Mouse (Mus musculus): ENCODE results near the gene Sstr3. TPM values are rescaled to one million over a fixed set of nuclear protein-coding genes. Genes with fewer than 3 reads are reported as not detected.
A peak's percentile ranks its signal among the peaks of the same experiment; 100 is the strongest.

Gene Sstr3
- polyA plus RNA-seq, 1 experiment from 2014 or later, result 0.02 TPM

DNA sequence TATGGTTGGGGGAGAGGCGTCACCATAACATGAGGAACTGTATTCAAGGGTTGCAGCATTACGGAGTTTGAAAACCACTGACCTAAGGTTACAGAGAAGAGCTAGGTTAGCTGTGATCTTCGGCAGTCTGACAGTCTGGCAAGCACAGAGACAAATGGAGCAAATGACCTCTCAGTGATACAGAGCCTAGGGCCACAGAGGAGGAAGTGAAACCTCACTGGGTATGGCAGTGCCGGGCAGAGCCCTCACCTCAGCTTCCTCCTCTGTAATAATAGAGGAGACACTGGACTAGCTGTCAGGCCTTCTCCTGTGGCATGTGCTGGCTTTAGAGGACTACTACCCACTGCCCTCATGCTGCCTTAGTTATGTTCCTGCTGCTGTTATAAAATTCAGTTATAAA, 44.4 kb upstream of the Sstr3 start:
- no peak for ATAC-seq (ENCODE audit: low FRiP score, low TSS enrichment)
- no peak overlapping the region for H3K27ac ChIP-seq (replicated peaks)

DNA sequence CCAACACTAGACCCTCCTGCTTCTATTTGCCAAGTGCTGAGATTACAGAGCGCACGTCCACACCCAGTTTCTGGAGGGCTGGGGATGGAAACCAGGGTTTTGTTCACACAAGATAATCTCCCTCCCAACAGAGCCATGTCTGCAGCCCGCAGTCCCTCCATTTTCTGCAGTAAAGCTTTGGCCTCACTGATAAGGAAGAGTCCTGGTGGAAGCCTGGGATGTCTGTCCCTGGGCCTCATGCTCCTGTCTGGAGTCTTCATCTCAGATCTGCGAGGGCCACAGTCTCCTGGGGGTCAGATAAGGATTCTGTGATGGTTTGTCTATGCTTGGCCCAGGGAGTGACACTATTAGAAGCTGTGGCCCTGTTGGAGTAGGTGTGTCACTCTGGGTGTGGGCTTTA, 43.6 kb upstream of the Sstr3 start:
- no peak overlapping the region for H3K27ac ChIP-seq (replicated peaks)
- H3K4me3 ChIP-seq (ENCODE audit: low read depth, low read length), result no peak overlapping the region
- no peak overlapping the region for H3K4me2 ChIP-seq (replicated peaks; ENCODE audit: low read depth)
- ATAC-seq (ENCODE audit: low FRiP score, low TSS enrichment), result no peak
- DNase-seq (ENCODE audit: low spot score), result no peak
- H3K36me3 ChIP-seq (ENCODE audit: control insufficient read depth, insufficient read depth, low read length), result no peaks in the 10 kb centered on the region
- H3K27me3 ChIP-seq (ENCODE audit: control insufficient read depth, insufficient read depth, low read length), result no peaks in the 10 kb centered on the region
- no peak overlapping the region for H3K9ac ChIP-seq (ENCODE audit: low read length)
- 65% methylated on average over 4 of the region's 4 CpGs for WGBS
- H3K9me3 ChIP-seq (ENCODE audit: control insufficient read depth, low read length), result no peaks in the 10 kb centered on the region
- TF ChIP-seq EP300 (optimal IDR thresholded peaks at IDR 0.05) (no peak), CTCF (IDR thresholded peaks at IDR 0.05; ENCODE audit: low read depth) (no peak)
- H3K4me1 ChIP-seq (replicated peaks; ENCODE audit: control insufficient read depth, insufficient read depth), result no peaks in the 10 kb centered on the region

More for the DNA sequence above, 44.4 kb upstream of the Sstr3 start:
- Histone ChIP-seq H3K4me1 (replicated peaks; ENCODE audit: control insufficient read depth, insufficient read depth) (no peaks in the 10 kb centered on the region), H3K36me3 (ENCODE audit: control insufficient read depth, insufficient read depth, low read length) (no peaks in the 10 kb centered on the region), H3K4me3 (ENCODE audit: low read depth, low read length) (no peak overlapping the region), H3K27me3 (ENCODE audit: control insufficient read depth, insufficient read depth, low read length) (no peaks in the 10 kb centered on the region), H3K4me2 (replicated peaks; ENCODE audit: low read depth) (no peak overlapping the region), H3K9me3 (ENCODE audit: control insufficient read depth, low read length) (no peaks in the 10 kb centered on the region), H3K9ac (ENCODE audit: low read length) (no peak overlapping the region)
- no peak for DNase-seq (ENCODE audit: low spot score)
- 75% methylated on average over 4 of the region's 4 CpGs for WGBS
- TF ChIP-seq EP300 (optimal IDR thresholded peaks at IDR 0.05) (no peak), CTCF (IDR thresholded peaks at IDR 0.05; ENCODE audit: low read depth) (no peak)

DNA sequence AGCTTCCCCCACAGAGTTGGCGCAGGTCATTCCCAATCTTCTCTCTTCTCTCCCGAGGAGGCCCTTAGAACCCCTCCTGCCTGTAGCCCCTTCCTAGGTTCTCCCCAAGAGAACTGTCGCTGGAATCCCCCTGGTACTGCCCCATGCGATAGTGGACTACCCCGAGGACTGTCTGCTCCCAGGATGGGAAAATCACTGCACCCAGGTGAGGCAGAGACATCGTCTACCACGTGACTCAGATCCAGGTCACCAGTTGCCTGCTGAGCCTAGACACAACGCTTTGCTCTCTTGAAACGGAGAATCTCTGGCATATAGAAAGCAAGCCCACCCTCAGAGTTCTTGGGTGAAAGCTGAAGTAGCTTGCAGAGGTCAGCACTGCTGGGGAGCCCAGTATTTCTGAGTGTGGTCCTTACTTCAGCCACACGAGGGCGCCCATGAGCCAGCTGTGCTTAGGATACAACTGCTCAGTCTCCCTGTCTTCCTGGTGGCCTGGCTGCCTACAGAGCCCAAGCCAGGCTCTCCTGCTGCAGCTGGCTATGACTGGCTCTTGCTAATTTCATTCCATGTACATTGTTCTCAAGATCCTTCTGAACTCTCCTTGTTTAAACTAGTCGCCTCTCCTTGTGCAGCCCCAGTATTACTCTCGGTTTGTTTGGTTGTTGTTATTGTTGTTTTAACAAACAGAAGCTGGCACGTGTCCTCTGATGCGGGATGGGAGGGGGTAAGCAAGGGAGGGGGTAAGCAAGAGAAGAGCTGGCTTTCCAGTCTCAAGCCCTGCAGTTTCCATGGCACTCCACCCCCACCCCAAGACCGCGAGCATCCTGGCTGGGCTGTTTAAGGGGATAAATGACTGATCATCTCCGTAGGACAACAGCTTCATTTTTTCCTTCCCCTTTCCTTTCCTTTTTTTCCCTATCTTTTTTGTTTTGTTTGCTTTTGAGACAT, 42.8 kb upstream of the Sstr3 start:
- Histone ChIP-seq H3K27ac (replicated peaks) (no peak overlapping the region), H3K4me2 (replicated peaks; ENCODE audit: low read depth) (no peak overlapping the region), H3K9me3 (ENCODE audit: control insufficient read depth, low read length) (no peaks in the 10 kb centered on the region), H3K36me3 (ENCODE audit: control insufficient read depth, insufficient read depth, low read length) (no peaks in the 10 kb centered on the region), H3K27me3 (ENCODE audit: control insufficient read depth, insufficient read depth, low read length) (no peaks in the 10 kb centered on the region), H3K4me1 (replicated peaks; ENCODE audit: control insufficient read depth, insufficient read depth) (no peaks in the 10 kb centered on the region), H3K9ac (ENCODE audit: low read length) (no peak overlapping the region), H3K4me3 (ENCODE audit: low read depth, low read length) (no peak overlapping the region)
- WGBS, result 55% methylated on average over 18 of the region's 18 CpGs
- TF ChIP-seq EP300 (optimal IDR thresholded peaks at IDR 0.05), result no peak
- peak; percentile 96 for TF ChIP-seq CTCF (IDR thresholded peaks at IDR 0.05; ENCODE audit: low read depth)
- peak; percentile 84 for ATAC-seq (ENCODE audit: low FRiP score, low TSS enrichment)
- DNase-seq (ENCODE audit: low spot score), result peak; percentile 86

DNA sequence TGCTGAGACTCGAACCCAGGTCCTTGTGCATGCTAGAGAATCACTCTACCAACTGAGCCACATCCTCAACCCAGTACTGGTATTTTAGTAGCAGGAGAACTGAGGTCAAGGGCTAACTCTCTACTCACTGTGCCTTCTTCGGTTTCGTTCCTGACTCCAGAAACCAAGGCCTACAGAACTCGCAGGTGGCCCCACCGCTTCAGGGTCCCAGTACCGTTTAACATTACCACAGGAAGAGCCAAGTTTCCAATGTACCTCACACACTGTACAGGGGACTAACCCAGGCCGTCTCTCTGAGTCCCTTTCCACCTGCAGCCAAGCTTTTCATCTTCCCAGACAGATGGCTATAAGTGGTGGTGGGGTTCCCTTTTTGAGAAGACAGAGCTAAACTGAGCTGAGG, 40.9 kb upstream of the Sstr3 start:
- TF ChIP-seq EP300 (optimal IDR thresholded peaks at IDR 0.05) (no peak), CTCF (IDR thresholded peaks at IDR 0.05; ENCODE audit: low read depth) (no peak)
- Histone ChIP-seq H3K36me3 (ENCODE audit: control insufficient read depth, insufficient read depth, low read length) (no peaks in the 10 kb centered on the region), H3K9ac (ENCODE audit: low read length) (no peak overlapping the region), H3K9me3 (ENCODE audit: control insufficient read depth, low read length) (no peaks in the 10 kb centered on the region), H3K4me1 (replicated peaks; ENCODE audit: control insufficient read depth, insufficient read depth) (no peaks in the 10 kb centered on the region), H3K27me3 (ENCODE audit: control insufficient read depth, insufficient read depth, low read length) (no peaks in the 10 kb centered on the region), H3K4me3 (ENCODE audit: low read depth, low read length) (no peak overlapping the region), H3K4me2 (replicated peaks; ENCODE audit: low read depth) (no peak overlapping the region), H3K27ac (replicated peaks) (no peak overlapping the region)
- DNase-seq (ENCODE audit: low spot score), result no peak
- 91% methylated on average over 7 of the region's 7 CpGs for WGBS
- no peak for ATAC-seq (ENCODE audit: low FRiP score, low TSS enrichment)

DNA sequence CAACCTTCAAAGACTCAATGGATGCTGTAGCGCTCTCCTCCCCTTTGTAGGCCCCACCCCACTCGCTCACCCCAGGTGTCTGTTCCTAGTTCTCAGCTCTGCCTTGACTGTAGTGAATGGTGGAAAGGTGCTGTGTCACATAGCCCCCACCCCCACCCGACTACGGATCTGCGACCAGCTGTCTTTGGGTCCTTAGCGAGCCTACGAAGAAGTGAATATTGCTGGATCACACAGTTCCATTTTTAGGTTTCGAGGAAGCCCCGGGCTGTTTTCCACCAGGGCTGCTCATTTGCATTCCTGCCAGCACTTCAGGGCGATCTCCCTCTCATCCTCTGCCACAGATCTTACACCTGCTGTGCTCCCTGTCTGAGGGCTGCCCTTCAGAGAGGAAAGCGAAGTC, 38.9 kb upstream of the Sstr3 start:
- Histone ChIP-seq H3K27ac (replicated peaks) (no peak overlapping the region), H3K9me3 (ENCODE audit: control insufficient read depth, low read length) (no peaks in the 10 kb centered on the region), H3K4me1 (replicated peaks; ENCODE audit: control insufficient read depth, insufficient read depth) (no peaks in the 10 kb centered on the region), H3K36me3 (ENCODE audit: control insufficient read depth, insufficient read depth, low read length) (no peaks in the 10 kb centered on the region), H3K9ac (ENCODE audit: low read length) (no peak overlapping the region), H3K27me3 (ENCODE audit: control insufficient read depth, insufficient read depth, low read length) (no peaks in the 10 kb centered on the region), H3K4me3 (ENCODE audit: low read depth, low read length) (no peak overlapping the region), H3K4me2 (replicated peaks; ENCODE audit: low read depth) (no peak overlapping the region)
- WGBS, result 26% methylated on average over 11 of the region's 11 CpGs
- DNase-seq (ENCODE audit: low spot score), result no peak
- no peak for TF ChIP-seq EP300 (optimal IDR thresholded peaks at IDR 0.05)
- TF ChIP-seq CTCF (IDR thresholded peaks at IDR 0.05; ENCODE audit: low read depth), result no peak
- no peak for ATAC-seq (ENCODE audit: low FRiP score, low TSS enrichment)

DNA sequence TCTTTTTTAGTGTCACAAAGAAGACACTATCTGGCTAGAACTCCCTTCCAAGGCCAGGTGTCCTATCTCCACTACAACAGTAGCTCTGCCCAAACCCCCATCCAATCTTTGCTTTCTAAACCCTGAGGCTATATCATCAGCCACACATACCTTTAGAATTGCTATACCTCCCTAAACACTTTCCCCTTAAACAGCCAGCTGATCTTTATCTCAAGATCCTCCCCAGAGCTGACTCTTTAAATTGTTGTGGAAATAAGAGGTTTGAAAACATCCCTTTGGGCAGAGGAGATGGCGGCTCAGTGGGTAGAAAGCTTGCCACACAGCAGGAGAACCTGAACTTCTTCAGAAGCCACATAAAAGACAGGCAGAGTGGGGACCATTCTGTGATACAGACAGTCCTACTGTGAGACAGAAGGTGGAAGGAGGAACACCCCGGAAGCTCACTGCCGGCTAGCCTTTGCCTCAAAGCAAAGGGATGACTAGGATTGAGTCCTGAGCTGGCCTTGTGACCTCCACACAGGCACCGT, 31.9 kb upstream of the Sstr3 start:
- H3K9ac ChIP-seq (ENCODE audit: low read length), result no peak overlapping the region
- WGBS, result 58% methylated on average over 4 of the region's 4 CpGs
- no peaks in the 10 kb centered on the region for H3K27me3 ChIP-seq (ENCODE audit: control insufficient read depth, insufficient read depth, low read length)
- no peak for DNase-seq (ENCODE audit: low spot score)
- no peak overlapping the region for H3K4me2 ChIP-seq (replicated peaks; ENCODE audit: low read depth)
- no peaks in the 10 kb centered on the region for H3K36me3 ChIP-seq (ENCODE audit: control insufficient read depth, insufficient read depth, low read length)
- H3K4me1 ChIP-seq (replicated peaks; ENCODE audit: control insufficient read depth, insufficient read depth), result no peaks in the 10 kb centered on the region
- no peak for ATAC-seq (ENCODE audit: low FRiP score, low TSS enrichment)
- no peaks in the 10 kb centered on the region for H3K9me3 ChIP-seq (ENCODE audit: control insufficient read depth, low read length)
- H3K27ac ChIP-seq (replicated peaks), result no peak overlapping the region
- no peak overlapping the region for H3K4me3 ChIP-seq (ENCODE audit: low read depth, low read length)
- TF ChIP-seq EP300 (optimal IDR thresholded peaks at IDR 0.05), result no peak
- no peak for TF ChIP-seq CTCF (IDR thresholded peaks at IDR 0.05; ENCODE audit: low read depth)
